Mouse (Mus musculus) MEL (cell line): ENCODE data around the gene Cabp7.

Source experiments
- CTCF ChIP-seq, 3 experiments: IDR thresholded peaks in 2 of 3; conservative IDR thresholded peaks in 1 of 3; 2 replicates each; pipeline ENCODE4 v1.5.1; 2011 to 2012; ENCODE audit warnings: low read length in 3 of 3, low read depth in 2 of 3, mild to moderate bottlenecking in 2 of 3, improper control_type of control experiment in 1 of 3, inconsistent platforms in 1 of 3, mixed read lengths in 1 of 3, moderate library complexity in 1 of 3; ENCODE audit not compliant: control insufficient read depth in 1 of 3, insufficient read depth in 1 of 3, poor library complexity in 1 of 3, severe bottlenecking in 1 of 3
- MXI1 ChIP-seq: IDR thresholded peaks from 2 replicates; pipeline ENCODE4 v1.6.1; 2011; ENCODE audit warnings: mild to moderate bottlenecking, low read depth, low read length, improper control_type of control experiment
- USF2 ChIP-seq, 2 experiments: IDR thresholded peaks; 2 replicates each; pipeline ENCODE4 v1.6.1; 2011 to 2012; ENCODE audit warnings: improper control_type of control experiment in 2 of 2, low read length in 2 of 2, borderline replicate concordance in 1 of 2, inconsistent platforms in 1 of 2, low read depth in 1 of 2, mild to moderate bottlenecking in 1 of 2; ENCODE audit not compliant: insufficient read depth in 1 of 2

GRCm38 (mm10) chr11:4730913-4731312, 15.7 kb downstream of the Cabp7 start:
- no peak for TF ChIP-seq USF2 (IDR thresholded peaks at IDR 0.05; ENCODE audit: borderline replicate concordance in 1 of 2, insufficient read depth in 1 of 2, low read depth in 1 of 2, low read length in 2 of 2)
- no peak for TF ChIP-seq CTCF (IDR thresholded peaks at IDR 0.05 in 2 of 3, conservative IDR thresholded peaks at IDR 0.05 in 1 of 3; ENCODE audit: control insufficient read depth in 1 of 3, insufficient read depth in 1 of 3, low read depth in 2 of 3, low read length in 3 of 3, poor library complexity in 1 of 3, severe bottlenecking in 1 of 3)
- TF ChIP-seq MXI1 = no peak
